ENCODE assay signal across 8 mouse cellular contexts in genomic region chr3:152713991-152714902, GRCm38 (mm10). TPM values are rescaled to one million over a fixed set of nuclear protein-coding genes. Genes with fewer than 3 reads are reported as not detected.
DNase-seq lines count a peak whose midpoint lies in the region; ATAC-seq lines count a peak whose summit lies in the region.

Gene Pigk, plus strand, starts transcription at chr3:152714100.

- peak within 1 kb of the TSS; percentile 82 for H3K4me3 ChIP-seq in hindbrain, embryonic 10.5 days

- H3K27me3 ChIP-seq in hindbrain, embryonic 10.5 days (ENCODE audit: insufficient read depth, poor library complexity, severe bottlenecking) = no peaks in the 10 kb centered on the region

- ATAC-seq in frontal cortex, adult (ENCODE audit: low TSS enrichment) = peak; percentile 94

- WGBS in hindbrain, embryonic 10.5 days = 1% methylated on average over 48 of the region's 48 CpGs

- peaks cover 11% of the 10 kb centered on the region for H3K4me1 ChIP-seq in hindbrain, embryonic 10.5 days (replicated peaks)

- peak within 1 kb of the TSS; percentile 90 for H3K27ac ChIP-seq in hindbrain, embryonic 10.5 days

- 0 out of 2 replicates have a peak, but pooled peaks cover 5% of the 10 kb centered on the region for H3K36me3 ChIP-seq in hindbrain, embryonic 10.5 days

- H3K9me3 ChIP-seq in hindbrain, embryonic 10.5 days = no peaks in the 10 kb centered on the region

- DNase-seq in MEL-GATA-1-ER (ENCODE audit: extremely low read depth, low read depth) = peak; percentile 74
- DNase-seq in cerebellum, adult 8-10 months = peak; percentile 86
- DNase-seq in hindbrain, embryonic 10.5 days (ENCODE audit: low spot score) = peak; percentile 92
- DNase-seq in layer of hippocampus, postnatal 10 days (ENCODE audit: low spot score in 2 of 2) = peak; percentile 94 to 96
- DNase-seq in lung, postnatal 10 days = peak; percentile 97
- peak; percentile 92 for DNase-seq in ovary, postnatal 36 days (ENCODE audit: low spot score)
- DNase-seq in thymus, postnatal 25 days = peak; percentile 94

RNA-seq across cellular contexts. Expression of gene Pigk, which starts in this region (rescaled TPM):
- 32.7 and 39.3 TPM in 2 replicates for polyA plus RNA-seq in hindbrain, embryonic 10.5 days (2016; fragmentation: Nextera tagmentation; extraction: Ambion mirVana)
- total RNA-seq in layer of hippocampus, postnatal 10 days (2021) = 10 to 100 TPM; 47.3 to 55.7 TPM

Comparison
In these comparisons a context has a peak if more than half of its experiments do, and no peak if none do; other contexts are left out.
1. Peak in every context shown above with its lines: DNase-seq, ATAC-seq, H3K4me3 ChIP-seq and H3K27ac ChIP-seq.